Mouse (Mus musculus): ENCODE measurements around the gene Mansc1.
A peak's percentile ranks its signal among the peaks of the same experiment; 100 is the strongest.
"Not testable (repeated sequence)": the region's sequence is repeated elsewhere in the genome, so short reads cannot be mapped to it uniquely, and the experiment has no call there.

The Mansc1 gene

DNA sequence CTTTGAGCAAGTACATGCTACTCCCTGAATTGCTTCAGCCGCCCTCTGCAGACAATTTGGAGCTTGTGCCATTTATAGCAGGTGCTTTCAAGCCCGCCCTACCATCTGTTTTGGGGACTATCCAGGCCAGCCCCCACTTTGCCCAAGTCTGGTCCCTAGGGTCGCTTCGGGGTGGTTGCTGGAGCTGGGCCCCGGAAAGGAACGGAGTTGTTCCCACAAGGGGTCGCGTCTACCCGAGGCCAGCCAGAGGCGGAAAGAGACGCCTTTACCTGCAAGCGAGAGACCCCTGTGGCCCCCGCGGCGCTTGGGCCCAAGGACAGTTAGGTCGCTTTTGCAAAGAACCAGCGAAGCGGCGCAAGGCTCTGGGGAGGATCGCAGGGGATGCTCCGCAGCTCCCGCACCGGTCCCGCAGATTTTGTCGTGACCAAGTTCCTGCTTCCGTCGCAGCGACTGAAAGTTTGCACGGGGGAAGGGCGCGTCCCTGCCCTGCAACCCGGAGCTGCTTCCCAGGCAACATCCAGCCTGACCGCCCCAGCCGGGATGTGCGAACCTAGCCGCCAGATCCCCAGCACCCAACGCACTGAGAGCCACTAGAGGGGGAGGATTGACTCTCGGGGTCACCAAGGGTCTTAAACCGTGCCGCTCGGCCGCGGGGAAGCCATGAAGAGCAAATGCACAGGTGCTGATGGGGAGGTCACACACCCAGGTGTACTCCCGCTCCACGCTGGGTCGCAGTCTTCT is at the start of gene Mansc1:
Mansc1 (minus strand) TSS at position 542 of the 741 bp plus-strand sequence.
- DNase-seq = no peak

DNA sequence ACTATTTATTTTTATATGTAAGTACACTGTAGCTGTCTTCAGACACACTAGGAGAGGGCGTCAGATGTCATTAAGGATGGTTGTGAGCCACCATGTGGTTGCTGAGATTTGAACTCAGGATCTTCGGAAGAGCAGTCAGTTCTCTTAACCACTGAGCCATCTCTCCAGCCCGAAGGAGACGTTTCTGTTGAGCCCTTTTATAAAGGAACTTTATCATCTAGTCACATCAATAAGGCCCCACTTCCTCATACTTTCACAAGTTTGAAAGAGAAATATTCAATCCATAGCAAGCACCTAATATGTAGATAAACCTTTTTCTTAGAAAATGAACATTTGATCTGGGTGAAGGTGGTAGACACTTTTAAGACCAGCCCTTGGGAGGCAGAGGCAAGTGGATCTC is 47.0 kb upstream of the Mansc1 start:
- not testable (repeated sequence) for DNase-seq

GRCm38 (mm10) chr6:134678037-134678436 is 45.7 kb upstream of the Mansc1 start:
- DNase-seq = no peak

DNA sequence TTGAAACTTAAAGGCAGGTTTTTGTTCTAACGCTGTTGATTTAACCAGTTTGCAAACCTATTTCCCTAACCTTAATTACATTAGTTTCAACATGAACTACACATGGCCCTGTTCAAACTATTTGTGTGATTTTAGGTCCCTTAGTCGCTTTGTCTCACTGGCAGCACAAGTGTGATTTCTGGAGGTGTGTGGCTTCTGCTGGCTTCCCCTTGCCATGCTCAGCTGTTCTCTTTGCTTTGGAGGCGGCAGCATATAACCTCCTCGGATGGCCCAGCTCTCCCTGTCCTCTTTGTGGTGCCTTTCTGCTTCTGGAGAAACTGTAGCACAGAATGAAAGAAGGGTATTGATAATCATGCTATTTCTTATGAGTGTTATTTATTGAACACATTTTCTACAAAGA is 45.2 kb upstream of the Mansc1 start:
- DNase-seq = peak; percentile 16

GRCm38 (mm10) chr6:134673712-134674111 is 41.4 kb upstream of the Mansc1 start:
- not testable (repeated sequence) for DNase-seq

- no peak for DNase-seq
These were observed 38.7 kb upstream of the Mansc1 start for GRCm38 (mm10) chr6:134670881-134671411.

- no peak for DNase-seq
These were observed 37.0 kb upstream of the Mansc1 start for GRCm38 (mm10) chr6:134669179-134669865.

DNA sequence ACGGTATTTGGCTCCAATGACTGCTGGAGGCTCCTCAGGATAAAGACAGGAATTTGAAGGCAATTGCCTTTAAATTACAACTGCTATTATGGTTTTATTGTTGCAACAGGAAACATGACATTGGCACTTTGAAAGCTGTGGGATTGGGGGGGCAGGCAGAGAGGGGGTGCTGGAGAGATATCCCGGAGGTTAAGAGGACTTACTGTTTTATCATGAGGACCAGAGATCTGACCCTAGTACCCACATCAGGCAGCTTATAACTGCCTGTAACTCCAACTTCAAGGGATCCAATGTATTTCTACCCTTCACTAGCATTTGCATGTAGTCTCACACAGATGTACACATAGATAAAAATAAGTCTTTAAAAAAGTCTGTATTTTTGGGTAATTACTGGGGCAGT is 36.2 kb upstream of the Mansc1 start:
- DNase-seq = no peak

DNA sequence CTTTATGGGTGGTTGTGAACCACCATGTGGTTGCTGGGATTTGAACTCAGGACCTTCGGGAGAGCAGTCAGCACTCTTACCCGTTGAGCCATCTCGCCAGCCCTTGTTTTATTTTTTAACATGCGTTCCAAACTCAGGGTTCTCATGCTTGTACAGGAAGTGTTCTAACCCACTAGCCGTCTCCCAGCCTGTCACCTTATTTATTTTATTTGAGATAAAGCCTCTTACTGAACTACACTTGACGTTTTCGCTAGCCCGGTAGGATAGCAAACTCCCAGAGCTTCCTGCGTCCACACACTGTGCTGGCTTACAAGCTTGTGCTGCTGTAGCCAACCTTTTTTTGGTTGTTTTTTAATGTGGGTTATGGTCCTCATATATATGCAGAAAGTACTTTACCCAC is 33.5 kb upstream of the Mansc1 start:
- DNase-seq = no peak

GRCm38 (mm10) chr6:134664573-134664972 is 32.3 kb upstream of the Mansc1 start:
- no peak for DNase-seq

- no peak for DNase-seq
These were observed 28.6 kb upstream of the Mansc1 start for GRCm38 (mm10) chr6:134660714-134661406.

GRCm38 (mm10) chr6:134659108-134659958 is 27.0 kb upstream of the Mansc1 start:
- peak; percentile 57 for DNase-seq

DNA sequence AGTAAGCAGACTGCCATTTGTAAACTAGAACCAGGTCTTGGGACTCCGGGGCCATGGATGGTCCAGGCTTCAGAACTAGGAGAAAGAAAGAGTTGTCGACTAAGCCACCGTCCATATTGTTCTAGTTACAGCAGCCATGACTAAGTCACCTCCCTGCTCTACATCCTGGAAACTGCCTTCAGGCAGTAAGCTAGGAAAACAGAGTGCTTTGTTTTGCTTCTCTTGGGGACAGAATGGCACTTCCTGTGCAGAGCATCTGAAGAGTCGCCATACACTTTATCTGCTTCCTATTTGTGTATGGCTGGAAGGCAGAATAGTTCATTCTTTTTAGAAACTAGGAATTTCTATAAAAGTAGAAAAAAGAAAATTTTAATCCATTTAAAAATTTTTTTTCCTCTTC is 24.2 kb upstream of the Mansc1 start:
- no peak for DNase-seq

GRCm38 (mm10) chr6:134648356-134648755 is 16.1 kb upstream of the Mansc1 start:
- DNase-seq = peak; percentile 81

GRCm38 (mm10) chr6:134647621-134648020 is 15.3 kb upstream of the Mansc1 start:
- DNase-seq = peak; percentile 40

- DNase-seq = no peak
These were observed 14.5 kb upstream of the Mansc1 start for GRCm38 (mm10) chr6:134646835-134647234.

- DNase-seq = no peak
These were observed 11.0 kb upstream of the Mansc1 start for GRCm38 (mm10) chr6:134643296-134643695.

- DNase-seq = no peak
These were observed 9.6 kb upstream of the Mansc1 start for GRCm38 (mm10) chr6:134641738-134642446.

GRCm38 (mm10) chr6:134640485-134641475 is 8.5 kb upstream of the Mansc1 start:
- DNase-seq = peak; percentile 95

- DNase-seq = no peak
These were observed 7.6 kb upstream of the Mansc1 start for GRCm38 (mm10) chr6:134639900-134640299.

GRCm38 (mm10) chr6:134639210-134639609 is 6.9 kb upstream of the Mansc1 start, which contains the start of gene Borcs5:
Gene Borcs5 (plus strand): TSS chr6:134639510.
- no peak for DNase-seq
